Mouse (Mus musculus) urinary bladder, postnatal 10 days (tissue): ENCODE measurements around the gene Cyld.
"Not testable (repeated sequence)": the region's sequence is repeated elsewhere in the genome, so short reads cannot be mapped to it uniquely, and the experiment has no call there.

Source experiments
- DNase-seq: peaks from one replicate; pipeline ENCODE4 v3.0.0; 2022; ENCODE audit warnings: low spot score

Cyld gene

DNA sequence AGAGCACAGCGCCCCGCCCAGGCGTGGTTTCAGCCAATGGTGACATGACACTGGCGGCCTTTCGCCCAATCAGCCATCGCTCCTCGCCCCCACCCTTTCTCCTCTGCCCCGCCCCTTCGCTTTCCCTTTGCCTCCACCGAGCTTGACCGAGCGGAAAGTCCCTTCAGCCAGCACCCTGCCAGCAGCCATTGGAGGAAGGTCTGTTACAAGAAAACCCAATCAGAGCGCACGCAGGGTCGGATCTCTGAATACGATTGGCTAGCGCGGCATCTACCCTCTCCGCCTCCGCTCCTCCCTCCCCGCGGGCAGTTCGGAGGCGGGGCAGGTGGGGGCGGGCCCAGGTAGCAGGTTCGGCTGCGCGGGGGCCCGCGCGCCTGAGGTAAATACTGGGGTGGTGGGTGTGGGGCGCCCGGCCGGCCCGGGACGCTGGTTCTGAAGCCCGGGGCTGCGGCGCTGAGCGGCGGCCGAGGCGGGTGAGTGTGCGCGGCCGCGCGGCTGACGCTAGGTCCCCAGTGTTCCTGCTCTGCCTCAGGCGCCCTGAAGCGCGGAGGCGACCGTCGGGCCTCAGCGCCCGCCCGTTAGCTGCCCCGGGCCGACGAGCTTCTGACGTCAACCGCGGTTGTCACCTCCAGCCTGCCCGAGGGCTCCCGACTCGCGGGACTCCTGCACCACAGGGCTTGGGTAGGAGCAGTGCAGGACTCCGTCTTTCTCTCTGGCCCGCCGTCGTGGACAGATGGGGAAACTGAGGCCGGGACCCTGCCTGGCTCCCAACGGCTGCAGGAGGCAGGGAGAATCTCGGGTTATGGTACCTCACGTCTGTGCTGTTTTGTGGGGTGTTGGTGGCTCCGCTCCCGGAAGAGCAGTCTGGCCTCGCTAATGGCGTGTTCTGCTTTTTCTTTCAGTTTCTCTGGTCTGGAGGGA lies at the start of gene Cyld:
Gene Cyld (plus strand): TSS at position 308 of the 921 bp plus-strand sequence.
- DNase-seq = peak; percentile 90

DNA sequence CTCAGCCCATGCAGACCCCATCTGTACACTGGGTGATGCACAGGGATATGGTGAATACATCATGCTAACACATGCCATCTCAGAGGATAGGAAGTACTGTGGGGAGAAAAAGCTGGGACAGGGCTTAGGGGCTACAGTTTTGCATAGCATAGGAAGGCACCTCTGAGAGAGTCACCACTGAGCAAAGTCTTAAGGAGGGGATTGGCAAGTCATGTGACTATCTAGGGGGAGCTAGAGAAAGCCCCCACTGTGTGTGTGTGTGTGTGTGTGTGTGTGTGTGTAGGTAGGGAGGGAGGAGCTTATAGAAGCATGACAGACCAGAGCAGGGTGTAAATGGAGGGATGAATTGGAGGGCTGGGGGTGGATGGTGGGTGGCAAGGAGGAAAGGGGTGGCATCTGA lies 48.5 kb upstream of the Cyld start:
- DNase-seq = no peak

DNA sequence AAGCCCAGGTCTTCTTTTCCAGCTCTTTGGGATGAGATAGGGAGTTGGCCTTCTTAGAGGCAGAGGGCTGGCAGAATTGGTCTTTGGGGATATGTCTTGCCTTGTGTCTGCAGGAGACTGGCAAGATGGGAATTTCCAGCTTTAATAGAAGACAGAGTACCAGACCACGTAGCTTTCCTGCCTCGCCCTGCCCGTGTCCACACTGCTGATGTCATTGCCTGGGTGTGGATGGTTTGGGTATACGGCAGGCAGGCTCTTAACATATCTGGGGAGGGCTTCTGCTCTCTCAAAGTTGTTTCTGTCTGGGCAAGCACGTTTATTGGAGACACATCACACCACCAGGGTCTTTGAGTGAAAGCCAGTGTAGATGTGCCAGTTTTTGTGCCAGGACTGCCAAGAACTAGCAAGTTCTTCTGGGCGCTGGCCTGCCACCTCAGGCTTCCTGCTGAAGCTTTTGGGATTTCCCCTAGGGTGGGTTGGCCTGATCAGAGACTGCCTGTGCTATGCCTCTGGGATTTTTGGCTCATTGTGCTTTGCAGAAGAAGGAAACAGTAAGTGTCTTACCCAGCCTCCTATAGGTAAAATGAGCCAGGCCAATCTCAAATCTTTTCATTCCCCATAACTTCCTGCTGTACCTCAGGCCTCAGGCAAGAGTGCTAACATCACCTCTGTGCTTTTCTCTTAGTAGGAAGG lies 46.7 kb upstream of the Cyld start:
- DNase-seq = no peak

DNA sequence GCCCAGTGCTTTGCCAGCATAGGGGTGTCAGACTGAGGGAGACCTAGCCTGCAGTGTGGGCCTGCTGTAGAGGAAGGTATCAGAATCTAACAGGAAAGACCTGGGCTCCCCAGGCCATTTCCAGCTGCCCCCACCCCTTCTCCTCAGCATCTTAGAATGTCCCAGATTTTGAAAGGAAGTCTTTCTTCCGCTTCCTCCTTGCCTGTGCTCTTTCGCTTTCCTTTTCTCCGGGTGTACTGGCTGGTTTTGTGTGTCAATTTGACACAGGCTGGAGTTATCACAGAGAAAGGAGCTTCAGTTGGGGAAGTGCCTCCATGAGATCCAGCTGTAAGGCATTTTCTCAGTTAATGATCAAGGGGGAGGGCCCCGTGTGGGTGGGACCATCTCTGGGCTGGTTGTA lies 45.7 kb upstream of the Cyld start:
- DNase-seq = not testable (repeated sequence)

DNA sequence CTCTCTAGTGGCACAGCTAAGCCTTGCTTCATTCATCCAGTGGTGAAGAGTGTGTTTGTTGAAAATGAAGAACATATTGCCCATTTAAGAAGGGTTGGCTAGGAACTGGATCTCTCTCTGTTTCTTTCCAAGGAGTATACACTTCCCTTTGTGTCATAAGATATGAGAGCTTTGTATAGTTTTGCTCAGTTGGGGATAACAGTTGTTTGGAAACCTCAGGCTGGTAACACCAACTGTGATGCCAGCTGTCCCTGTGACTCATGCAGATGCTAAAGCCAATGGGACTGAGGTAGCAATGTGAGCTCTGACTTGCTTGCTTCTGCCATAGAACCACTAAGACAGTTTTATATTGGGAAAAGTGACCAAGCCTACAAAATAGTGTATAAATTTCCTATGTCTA lies 41.5 kb upstream of the Cyld start:
- DNase-seq = no peak

DNA sequence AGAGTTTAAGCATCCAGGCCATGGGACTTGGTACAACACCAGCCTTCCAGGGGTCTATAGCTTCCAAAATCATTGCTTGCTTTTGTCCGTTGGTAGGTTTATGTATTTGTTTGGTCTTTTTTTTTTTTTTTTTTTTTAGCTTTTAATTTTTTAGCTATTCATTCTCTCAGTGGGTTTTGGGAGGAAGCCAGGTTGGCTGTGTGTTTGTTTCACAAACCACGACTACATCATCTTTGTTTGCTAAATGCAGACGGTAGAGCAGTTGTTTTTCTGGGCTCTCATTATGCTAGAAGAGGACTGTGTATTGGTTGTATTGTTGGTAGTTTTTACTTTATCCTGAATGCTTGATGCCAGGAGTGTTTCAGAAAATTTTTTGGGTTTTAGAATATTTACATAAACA lies 37.0 kb upstream of the Cyld start:
- DNase-seq = no peak

DNA sequence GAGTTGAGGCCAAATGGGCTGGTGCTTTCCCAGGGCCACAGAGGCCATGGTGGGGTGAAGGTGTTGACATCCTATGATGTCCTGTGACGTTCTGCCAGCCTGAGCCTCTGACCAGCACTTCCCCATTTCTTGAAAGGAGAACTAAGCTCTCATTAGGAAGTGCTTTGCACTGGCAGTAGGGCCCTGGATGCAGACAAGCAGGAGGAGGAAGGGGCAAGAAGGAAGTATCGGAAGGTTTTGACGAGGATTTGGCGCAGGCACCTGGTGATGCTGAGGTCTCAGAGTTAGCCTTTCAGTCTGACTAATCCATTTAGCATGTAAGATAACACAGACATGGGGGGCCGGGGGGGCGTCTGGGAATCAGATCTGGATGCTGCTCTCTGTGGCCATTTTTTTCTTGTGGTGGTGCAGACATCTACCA lies 34.4 kb upstream of the Cyld start:
- DNase-seq = no peak

DNA sequence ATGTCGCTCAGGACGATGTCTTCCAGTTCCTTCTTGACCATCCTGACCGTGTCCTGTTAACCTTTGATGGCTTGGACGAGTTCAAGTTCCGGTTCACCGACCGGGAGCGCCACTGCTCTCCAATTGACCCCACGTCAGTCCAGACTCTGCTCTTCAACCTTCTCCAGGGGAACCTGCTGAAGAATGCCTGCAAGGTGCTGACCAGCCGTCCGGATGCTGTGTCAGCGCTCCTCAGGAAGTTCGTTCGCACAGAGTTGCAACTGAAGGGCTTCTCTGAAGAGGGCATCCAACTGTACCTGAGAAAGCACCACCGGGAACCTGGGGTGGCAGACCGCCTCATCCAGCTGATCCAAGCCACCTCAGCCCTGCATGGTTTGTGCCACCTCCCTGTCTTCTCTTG lies 32.7 kb upstream of the Cyld start:
- no peak for DNase-seq

DNA sequence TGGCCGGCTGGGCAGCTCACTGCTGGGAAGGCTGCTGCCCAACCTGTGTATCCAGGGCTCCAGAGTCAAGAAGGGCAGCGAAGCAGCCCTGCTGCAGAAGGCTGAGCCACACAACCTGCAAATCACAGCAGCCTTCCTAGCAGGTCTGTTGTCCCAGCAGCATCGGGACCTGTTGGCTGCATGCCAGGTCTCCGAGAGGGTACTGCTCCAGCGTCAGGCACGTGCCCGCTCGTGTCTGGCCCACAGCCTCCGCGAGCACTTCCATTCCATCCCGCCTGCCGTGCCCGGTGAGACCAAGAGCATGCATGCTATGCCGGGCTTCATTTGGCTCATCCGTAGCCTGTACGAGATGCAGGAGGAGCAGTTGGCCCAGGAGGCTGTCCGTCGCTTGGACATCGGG lies 31.9 kb upstream of the Cyld start:
- no peak for DNase-seq

DNA sequence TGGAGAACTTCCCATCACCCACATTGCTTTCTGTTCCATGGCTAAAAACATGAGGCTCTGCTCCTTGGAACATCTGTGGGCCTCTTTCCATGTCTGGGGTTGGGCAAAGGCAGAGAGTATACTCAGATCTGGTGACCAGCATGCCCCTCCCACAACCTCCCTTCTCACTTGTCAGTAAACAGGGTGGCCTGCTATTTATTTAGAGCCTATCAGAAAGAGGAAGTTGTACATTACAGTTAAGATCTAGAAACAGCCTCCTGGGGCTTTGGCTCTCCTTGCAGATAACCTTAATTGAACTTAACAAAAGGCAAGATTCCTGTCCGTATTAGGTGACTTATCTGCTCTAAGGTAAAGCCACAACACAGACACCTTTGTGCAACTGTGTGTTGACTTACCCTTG lies 30.4 kb upstream of the Cyld start:
- DNase-seq = no peak

DNA sequence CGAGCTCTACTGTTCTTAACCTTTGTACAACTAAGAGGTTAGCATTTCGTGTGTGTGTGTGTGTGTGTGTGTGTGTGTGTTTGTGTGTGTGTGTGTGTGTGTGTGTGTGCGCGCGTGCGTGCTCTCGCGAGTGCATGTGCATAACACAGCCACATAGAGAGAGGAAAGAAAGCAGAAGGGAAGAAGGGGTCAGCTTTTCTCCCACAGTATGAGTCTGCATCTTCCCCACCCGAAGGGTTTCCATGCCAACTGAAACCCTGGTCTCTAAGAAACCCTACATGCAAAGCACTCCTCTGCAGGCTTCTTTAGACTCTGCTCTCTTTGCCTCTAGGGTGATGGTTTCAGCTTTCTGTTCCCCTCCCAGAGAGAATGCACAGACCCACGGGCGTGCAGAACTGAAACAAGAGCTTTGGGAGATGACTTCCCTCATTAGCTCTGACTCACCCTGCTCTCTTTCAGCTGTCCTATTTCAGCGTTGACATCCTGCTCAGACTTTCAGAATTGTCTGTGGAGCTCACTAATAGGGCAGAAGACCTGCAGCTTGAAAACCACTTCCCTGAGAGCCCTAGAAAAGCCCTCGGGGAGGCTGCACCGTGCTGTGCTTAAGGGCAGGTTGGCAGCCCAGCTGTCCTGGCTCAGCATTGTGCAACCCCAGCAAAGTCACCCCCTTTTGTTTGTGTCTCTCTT lies 28.3 kb upstream of the Cyld start:
- DNase-seq = no peak

DNA sequence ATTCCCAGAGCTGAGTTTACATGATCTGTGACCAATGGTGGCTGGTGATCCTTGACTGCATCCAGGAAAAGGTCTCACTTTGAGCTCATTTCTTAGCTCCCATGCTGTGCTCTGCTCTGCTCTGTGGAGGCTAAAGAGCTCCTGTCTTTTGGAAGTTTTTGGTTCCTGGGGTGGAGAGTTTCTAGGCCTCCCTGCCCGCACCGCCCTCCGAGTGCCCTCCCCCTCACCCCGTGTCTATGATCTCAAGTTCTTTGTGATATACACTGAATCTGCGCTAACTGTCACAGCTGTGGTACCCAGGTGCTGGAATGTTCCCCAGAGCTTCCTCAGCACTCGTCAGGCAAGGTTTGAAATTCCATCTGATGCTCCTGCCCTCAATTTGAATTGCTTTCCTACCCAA lies 26.0 kb upstream of the Cyld start:
- no peak for DNase-seq

DNA sequence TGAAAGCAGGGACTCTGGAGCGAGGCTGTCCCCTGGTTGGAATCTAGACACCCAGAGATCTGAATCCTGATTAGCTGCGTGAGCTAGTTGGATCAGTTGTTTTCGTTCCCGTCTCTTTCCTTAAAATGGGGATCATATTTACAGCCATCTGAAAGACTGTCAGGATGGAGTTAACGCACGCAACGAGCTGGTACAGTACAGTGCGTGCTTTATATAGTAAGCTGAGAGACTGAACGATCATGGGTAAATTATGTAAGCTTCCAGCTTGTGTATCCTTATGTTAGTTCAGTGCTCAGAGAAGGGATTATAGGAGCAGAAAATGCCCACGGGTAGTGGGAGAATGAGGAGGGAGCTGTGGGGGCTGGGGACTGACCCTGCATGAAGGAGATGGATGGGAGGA lies 25.3 kb upstream of the Cyld start:
- DNase-seq = no peak

DNA sequence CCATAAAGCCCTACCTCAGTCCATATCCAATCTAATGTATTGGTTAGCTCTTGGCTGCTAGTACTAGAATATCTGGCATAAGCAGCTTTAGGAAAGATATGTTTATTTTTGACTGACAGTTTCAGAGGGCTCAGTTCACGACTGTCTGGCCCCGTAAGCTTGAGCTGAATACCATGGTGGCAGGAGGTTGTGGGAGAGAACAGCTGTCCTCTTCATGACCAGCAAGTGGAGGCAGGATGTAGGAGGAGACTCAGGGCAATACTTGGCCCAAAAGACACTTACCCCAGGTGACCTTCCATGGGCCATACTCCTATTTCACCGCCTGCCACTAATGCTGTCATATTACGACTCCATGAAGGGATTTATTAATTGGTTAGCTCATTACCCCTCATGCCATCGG lies 23.0 kb upstream of the Cyld start:
- DNase-seq = no peak

DNA sequence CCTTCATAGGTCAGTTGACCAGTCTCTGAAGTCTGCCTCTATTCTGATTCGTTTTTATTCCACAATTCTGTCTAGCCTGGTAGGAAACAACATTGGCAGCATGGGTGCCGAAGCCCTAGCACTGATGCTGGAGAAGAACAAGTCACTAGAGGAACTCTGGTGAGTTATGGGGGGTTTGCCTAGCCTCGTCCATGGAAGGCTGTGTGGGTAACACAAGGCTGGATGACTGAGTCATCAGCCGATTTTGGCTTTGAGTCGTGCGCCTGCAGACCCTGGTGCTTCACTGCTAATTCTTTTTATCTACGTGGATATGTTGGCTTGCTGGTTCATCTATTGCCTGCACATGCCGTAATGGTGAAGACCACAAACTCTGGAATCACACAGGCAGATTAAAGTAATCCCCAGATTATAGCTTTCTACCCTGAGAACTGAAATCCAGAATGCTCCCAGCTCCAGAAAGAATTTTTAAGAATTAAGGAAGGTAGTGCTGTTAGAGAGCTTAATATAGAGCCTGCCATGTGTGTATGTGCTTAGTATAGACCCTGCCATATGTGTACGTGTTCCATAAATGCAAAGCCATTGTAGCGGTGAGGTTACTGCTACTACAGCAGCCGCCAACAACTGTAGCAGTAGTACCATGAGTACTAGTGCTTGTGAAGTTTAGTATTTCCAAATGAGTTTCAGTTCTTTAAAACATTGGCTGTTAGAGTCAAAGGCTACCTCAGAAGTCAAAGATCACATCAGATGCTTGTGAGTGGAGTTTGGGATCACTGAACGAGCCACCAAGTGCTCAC lies 21.3 kb upstream of the Cyld start:
- no peak for DNase-seq

DNA sequence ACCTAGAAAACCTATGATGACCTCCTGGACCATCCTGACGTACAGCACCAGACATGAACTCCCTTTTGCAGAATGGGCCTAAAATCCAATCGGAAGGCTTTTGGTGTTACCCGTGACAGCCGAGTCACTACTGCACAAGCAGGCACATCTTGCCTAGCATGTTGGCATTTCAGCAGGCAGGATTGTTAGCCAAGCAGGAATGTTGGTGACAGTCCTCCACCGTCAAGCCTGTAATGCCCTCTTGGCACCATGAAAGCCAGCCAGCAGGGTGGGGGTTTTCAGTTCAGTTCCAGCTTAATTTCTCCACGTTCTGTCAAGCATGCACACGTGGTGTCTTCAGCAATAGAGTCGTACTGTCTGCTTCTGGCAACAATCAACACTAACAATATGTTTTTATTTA lies 19.8 kb upstream of the Cyld start:
- DNase-seq = no peak

DNA sequence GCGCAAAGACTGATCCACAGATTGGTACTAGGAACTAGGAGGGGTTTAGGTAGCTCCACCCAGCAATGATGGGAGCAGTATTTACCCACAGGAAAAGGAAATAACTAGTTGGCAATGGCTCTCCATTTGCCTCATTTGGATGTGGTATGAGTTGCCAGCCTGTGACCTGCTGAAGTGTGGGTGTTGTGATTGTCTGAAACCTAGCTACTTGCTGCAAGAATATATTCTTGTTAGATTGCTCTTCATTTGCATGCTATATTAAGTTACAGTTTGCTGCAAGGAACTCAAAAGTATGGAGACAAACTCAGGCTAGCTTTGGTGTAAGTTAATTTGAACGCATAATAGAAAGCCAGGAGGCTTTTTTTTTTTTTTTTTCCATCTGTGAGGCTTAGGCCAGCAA lies 16.3 kb upstream of the Cyld start:
- DNase-seq = no peak

DNA sequence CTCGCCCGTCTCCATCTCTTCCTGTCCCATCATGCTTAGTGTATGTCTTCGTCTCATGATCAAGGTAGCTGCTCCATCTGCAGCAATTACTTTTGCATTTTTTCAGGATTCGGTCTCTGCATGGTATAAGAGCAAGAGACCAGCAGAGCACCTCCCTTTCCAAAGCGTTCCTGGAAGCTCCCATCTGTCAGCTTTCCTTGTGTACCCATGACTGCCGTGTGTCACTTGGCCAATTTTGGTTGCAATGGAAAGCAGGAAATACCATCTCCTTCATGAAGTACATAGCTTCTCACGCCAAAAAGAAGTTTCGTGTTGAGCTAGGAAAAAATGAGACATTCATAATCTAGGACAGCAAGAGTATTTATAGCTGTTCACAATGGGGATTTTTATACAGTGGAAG lies 15.8 kb upstream of the Cyld start:
- no peak for DNase-seq

DNA sequence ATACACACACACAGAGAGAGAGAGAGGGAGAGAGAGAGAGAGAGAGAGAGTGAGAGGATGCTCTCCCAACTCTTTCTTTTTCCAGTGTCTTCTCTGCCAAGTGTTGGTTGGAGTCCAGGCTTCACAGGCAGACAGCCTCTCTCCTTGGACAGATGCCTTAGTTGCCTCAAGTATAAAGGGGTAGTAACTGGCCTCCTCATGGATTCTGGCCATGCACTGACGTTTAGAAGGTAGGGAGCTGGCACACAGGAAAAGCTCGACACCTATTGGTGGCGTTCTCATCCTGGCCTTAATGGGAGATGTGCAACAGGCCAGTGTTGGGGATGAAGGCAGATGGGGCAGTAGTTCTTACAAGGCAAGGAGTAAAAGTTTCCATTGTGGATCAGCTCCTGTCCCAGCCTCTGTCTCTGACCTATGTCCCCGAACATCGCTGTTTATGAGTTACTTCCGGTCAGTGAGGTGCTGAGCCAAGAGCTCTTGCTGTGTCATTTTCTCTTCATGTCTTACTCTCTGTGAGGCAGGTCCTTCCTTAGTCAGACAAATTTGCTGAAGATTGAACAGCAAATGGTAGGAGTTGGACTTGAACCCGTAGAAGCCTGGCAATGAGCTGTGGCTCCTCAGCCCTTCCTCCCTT lies 13.1 kb upstream of the Cyld start:
- no peak for DNase-seq

DNA sequence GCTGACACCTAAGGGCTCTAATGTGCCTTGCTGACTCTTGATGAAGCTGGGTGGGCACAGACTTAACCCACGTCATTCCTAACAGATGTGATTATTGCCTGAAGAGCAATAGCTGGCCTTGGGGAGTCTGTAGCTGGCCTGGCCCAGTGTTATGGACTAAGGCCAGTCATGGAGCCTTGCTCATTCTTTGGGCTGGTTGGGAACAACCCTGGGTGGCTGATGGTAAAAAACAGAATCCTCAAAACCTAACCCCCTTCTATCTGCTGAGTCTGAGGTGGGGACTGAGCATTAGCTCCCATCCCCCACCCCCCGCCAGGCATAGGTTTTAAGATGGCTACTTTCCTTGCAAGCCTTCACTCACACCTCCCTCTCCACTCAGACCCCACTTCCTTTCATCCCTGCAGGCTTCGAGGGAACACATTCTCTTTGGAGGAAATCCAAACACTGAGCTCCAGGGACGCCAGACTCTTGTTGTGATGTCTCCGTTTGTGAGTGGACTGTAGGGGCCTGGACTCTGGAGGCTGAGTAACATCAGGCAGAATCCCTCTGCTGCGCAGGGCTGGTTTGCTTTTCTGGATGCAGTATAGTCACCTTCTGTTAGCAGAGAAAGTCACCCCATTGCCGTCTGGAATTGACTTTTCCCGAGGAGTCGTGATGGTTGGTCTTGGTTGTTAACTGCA lies 10.5 kb upstream of the Cyld start:
- no peak for DNase-seq

DNA sequence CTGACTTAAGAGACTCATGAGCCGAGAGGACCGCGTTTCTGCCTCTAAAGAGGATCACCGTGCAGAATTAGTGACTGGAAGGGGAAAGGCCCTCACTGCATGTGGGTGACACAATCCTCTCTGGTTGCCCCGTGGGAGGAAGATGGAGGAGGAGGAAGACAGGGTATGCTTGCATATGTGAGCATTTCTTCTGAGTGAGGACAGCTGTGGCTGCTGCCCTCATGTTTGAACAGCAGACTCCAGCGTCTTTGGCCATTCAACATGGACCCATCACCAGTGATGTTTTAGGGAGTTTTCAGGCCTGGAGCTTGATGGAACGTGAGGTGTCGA lies 10.0 kb upstream of the Cyld start:
- no peak for DNase-seq
